9 mouse cellular contexts compared by ENCODE assay signal in genomic region chr3:28031643-28032243, GRCm38 (mm10).
DNase-seq lines count a peak whose midpoint lies in the region; ATAC-seq lines count a peak whose summit lies in the region.
"Had no signal": no experiment of that assay in that cellular context is flagged by ENCODE, and none has a peak within 500 bp of the region (broad histone marks: within the 10 kb centered on the region; RNA-seq: fewer than 3 reads in every experiment).

No protein-coding gene starts in this region.

- 0 out of 2 replicates have a peak, but pooled peaks cover 5% of the 10 kb centered on the region for H3K4me1 ChIP-seq in midbrain, embryonic 14.5 days (ENCODE audit: control insufficient read depth, insufficient read depth, low read length)
- peaks cover 4% of the 10 kb centered on the region; the same call in 1 of the 2 replicates for H3K4me1 ChIP-seq in kidney, embryonic 16.5 days (ENCODE audit: insufficient read depth, low read length)
- H3K4me1 ChIP-seq: embryonic facial prominence, embryonic 15.5 days had no signal

- H3K4me2 ChIP-seq in midbrain, embryonic 14.5 days (ENCODE audit: low read length): no peak overlapping the region
- no peak overlapping the region for H3K4me2 ChIP-seq in kidney, embryonic 16.5 days (replicated peaks; ENCODE audit: low read depth, low read length)
- H3K4me2 ChIP-seq: embryonic facial prominence, embryonic 15.5 days had no signal

- intact Hi-C loops in heart, postnatal 10 days (cut with DNase I): no loop called here

- ATAC-seq in common myeloid progenitor, adult 5-6 weeks (replicated peaks; ENCODE audit: low read depth, poor library complexity, severe bottlenecking): peak; percentile 82
- ATAC-seq in midbrain, embryonic 14.5 days (ENCODE audit: low FRiP score, low TSS enrichment): no peak
- ATAC-seq in kidney, embryonic 16.5 days (ENCODE audit: low FRiP score, low TSS enrichment): no peak
- ATAC-seq in megakaryocyte-erythroid progenitor cell, adult 5-6 weeks (replicated peaks; ENCODE audit: low FRiP score, low TSS enrichment, poor library complexity, severe bottlenecking): no peak

- no peaks in the 10 kb centered on the region for H3K27me3 ChIP-seq in midbrain, embryonic 14.5 days (ENCODE audit: control insufficient read depth, insufficient read depth, low read length)
- no peaks in the 10 kb centered on the region for H3K27me3 ChIP-seq in kidney, embryonic 16.5 days (ENCODE audit: insufficient read depth, low read length)
- H3K27me3 ChIP-seq: embryonic facial prominence, embryonic 15.5 days had no signal

- H3K27ac ChIP-seq in midbrain, embryonic 14.5 days (replicated peaks; ENCODE audit: low read depth, low read length): no peak overlapping the region
- H3K27ac ChIP-seq in kidney, embryonic 16.5 days (ENCODE audit: low read length): no peak overlapping the region
- H3K27ac ChIP-seq: embryonic facial prominence, embryonic 15.5 days had no signal

- no peak overlapping the region for H3K4me3 ChIP-seq in midbrain, embryonic 14.5 days (replicated peaks; ENCODE audit: low read depth, low read length)
- H3K4me3 ChIP-seq in kidney, embryonic 16.5 days (ENCODE audit: low read length): no peak overlapping the region
- H3K4me3 ChIP-seq: embryonic facial prominence, embryonic 15.5 days had no signal

- no peak overlapping the region for H3K9ac ChIP-seq in midbrain, embryonic 14.5 days (replicated peaks; ENCODE audit: low read length)
- no peak overlapping the region for H3K9ac ChIP-seq in kidney, embryonic 16.5 days (replicated peaks; ENCODE audit: low read length)
- H3K9ac ChIP-seq: embryonic facial prominence, embryonic 15.5 days had no signal

- H3K36me3 ChIP-seq in midbrain, embryonic 14.5 days (ENCODE audit: control insufficient read depth, insufficient read depth, low read length): no peaks in the 10 kb centered on the region
- H3K36me3 ChIP-seq in kidney, embryonic 16.5 days (ENCODE audit: insufficient read depth, low read length): no peaks in the 10 kb centered on the region
- H3K36me3 ChIP-seq: embryonic facial prominence, embryonic 15.5 days had no signal

- no peaks in the 10 kb centered on the region for H3K9me3 ChIP-seq in midbrain, embryonic 14.5 days (ENCODE audit: control insufficient read depth, low read length)
- H3K9me3 ChIP-seq in kidney, embryonic 16.5 days (ENCODE audit: low read length): no peaks in the 10 kb centered on the region
- H3K9me3 ChIP-seq: embryonic facial prominence, embryonic 15.5 days had no signal

- DNase-seq in layer of hippocampus, adult 11-12 months (ENCODE audit: low spot score): peak; percentile 60
- DNase-seq in layer of hippocampus, adult 8-10 months (ENCODE audit: low spot score in 2 of 2): no peak
- DNase-seq in heart, postnatal 10 days: peak; percentile 14 to 20
- DNase-seq in midbrain, embryonic 14.5 days: peak; percentile 42
- no peak for DNase-seq in testis, postnatal 14 days (ENCODE audit: low spot score)

- 42% methylated on average over 7 of the region's 7 CpGs for WGBS in midbrain, embryonic 14.5 days
- 67% methylated on average over 7 of the region's 7 CpGs for WGBS in kidney, embryonic 16.5 days

Comparison
In these comparisons a context has a peak if more than half of its experiments do, and no peak if none do; other contexts are left out.
1. DNase-seq: peak in layer of hippocampus, adult 11-12 months (single experiment), heart, postnatal 10 days (2 of 2) and midbrain, embryonic 14.5 days (single experiment); none in layer of hippocampus, adult 8-10 months (0 of 2) and testis, postnatal 14 days (single experiment).